Mouse (Mus musculus) monocyte, adult 2 months (primary cell): ENCODE measurements around the gene Zcchc8.
"Not testable (repeated sequence)": the region's sequence is repeated elsewhere in the genome, so short reads cannot be mapped to it uniquely, and the experiment has no call there.

Experiments
- DNase-seq, 2 experiments: peaks; one replicate each; pipeline ENCODE4 v3.0.0; 2022; ENCODE audit warnings: low spot score in 2 of 2, low read depth in 1 of 2

Zcchc8 gene

DNA sequence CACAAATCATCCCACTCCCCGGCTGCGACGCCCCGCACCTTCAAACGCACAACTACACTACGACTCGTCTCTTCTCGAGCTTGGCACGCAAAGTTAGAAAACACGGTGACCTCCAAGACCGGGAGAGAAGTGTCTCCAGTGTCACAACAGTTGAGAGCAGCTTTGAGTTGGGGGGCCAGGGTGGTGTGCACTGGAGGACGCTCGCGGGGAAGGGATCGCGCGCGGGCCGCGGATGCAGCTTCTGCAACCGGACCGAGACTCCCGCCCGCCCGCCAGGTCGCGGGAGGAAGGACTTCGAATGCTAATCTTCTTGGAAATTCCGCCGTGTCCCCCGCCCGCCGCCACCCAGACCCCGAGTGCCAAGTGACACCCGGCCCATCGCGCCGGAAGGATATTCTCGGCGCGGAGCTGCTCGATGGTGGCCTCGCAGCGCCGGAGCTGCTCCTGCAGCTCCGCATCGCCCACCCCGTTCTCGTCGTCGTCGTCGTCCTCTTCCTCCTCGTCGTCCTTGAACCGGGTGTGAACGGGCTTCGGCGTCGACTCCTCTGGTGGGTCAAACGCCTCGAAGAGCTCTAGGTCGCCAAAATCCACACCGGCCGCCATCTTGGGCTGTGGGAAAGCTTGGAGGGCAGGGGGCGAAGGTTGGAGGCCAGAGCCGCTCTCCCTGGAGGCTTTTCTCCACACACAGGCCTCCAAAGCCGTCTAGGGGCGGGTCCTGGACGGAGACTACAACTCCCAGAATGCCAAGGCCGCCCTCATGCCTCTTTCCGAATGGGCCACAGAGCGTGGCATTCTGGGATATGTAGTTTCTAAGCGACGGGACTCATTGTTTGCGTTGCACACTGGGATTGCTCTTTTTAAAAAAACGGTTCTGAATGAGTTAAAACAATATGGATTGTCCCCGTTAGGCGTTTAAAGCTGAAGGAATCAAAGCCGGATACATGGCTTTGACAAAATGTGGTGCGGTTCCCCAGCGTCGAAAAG lies at the start of gene Zcchc8:
Zcchc8 (minus strand) TSS at position 773 of the 984 bp plus-strand sequence.
- DNase-seq: peak; percentile 92 to 93

- DNase-seq: not testable (repeated sequence)
These were observed 45.6 kb upstream of the Zcchc8 start for GRCm38 (mm10) chr5:123766455-123766854.

DNA sequence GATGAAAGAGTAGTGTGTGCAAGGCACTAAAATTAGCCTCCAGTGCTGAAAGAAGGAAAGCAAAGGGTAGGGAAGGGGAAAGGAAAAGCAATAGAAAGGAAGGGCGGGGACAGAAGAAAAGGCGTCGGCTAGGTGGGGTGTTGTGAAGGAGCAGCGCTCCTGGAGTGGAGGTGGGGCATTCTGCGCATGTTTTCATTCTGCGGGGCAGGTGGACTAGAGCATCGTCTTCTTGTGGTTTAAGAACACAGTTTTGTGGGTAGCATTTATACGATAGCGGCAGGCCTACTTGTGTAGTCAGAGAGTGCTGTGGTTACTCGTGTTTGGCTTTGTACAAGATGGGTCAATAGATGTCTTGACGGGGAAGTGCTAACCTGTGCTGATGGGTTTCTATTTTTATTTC lies 44.6 kb upstream of the Zcchc8 start:
- DNase-seq: no peak

DNA sequence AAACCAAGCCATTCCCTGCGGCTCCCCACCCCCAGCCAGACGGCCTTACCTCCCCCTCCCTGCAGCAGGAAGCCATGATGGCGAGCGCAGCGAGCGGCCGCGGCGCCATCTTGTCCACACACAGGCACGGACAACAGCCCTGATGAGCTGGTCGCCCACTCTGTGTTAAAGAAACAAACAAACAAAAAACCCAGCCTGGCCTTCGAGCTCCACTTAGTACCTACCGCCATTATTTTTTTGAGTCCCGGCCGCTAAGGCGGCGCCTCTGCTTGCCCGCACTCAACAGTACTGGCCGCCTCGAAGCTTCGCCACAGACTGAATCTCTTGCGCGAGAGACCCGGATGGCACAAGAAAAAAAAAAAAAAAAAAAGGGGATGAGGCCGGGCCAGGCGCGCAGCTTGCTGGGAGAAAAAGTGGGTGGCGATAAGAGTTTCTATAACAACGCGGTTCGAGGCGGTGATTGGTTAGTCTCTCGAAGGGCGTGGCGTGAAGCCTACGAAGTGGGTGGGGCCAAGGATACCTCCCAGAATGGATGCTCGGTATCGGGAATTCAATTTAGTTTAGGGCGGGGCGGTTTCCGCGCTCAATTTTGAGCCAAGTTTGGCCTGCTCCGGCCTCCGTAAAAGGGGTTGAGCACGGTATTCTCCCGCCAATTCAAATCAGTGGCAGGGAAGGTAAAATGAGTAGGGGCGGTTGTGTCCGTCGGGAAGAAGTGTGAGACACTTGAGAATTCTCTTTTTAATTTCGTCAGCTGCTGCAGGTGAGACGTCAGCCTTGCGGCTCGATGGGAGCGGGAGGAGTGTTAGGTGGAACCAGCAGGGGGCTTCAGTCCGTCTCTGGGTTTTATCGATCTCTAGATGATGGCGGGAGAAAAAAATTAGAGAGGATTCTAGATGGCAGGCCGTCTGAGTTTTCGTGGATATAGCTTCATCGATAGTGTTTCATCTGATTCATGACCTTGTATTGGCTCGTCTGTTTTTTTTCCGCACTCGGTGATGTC lies 28.5 kb upstream of the Zcchc8 start, which contains the start of the genes Rsrc2 and Kntc1:
Rsrc2 (minus strand) TSS at position 350 of the 1,000 bp plus-strand sequence.
Kntc1 (plus strand) TSS at position 652 of the 1,000 bp plus-strand sequence.
- DNase-seq: peak; percentile 98 to 99

DNA sequence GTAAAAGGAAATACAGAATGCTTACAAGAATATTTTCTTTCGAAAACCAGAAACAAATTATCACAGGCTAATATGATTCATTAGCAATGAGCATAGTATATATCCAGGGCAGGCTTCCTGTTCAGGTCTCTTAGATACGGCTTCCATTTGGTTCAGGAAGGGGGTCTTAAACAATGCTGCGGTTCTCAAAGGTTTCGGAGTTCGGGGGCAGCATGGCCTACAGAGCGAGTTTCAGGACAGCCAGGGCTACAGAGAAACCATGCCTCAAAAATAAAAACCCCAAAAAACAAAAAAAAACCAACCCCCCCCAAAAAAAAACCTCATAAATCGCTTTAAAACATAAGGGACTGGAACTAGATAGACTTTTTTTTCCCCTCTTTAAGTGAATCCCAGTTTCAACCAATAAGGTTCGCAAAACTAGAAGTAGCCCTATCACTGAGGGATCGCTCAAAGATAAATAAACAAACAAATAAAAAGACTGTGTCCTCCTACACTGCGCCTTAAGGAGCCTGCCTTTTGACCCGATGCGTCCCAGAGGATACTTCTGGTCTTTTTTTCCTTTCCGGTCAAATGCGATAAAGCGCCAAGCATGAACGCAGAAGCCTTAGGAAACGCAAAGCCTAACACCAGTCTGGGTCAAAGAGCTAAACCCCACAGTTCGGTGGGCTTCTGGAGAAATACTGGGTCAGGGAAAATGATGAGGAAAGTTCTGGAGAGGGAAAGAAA lies 27.6 kb upstream of the Zcchc8 start:
- DNase-seq: no peak

DNA sequence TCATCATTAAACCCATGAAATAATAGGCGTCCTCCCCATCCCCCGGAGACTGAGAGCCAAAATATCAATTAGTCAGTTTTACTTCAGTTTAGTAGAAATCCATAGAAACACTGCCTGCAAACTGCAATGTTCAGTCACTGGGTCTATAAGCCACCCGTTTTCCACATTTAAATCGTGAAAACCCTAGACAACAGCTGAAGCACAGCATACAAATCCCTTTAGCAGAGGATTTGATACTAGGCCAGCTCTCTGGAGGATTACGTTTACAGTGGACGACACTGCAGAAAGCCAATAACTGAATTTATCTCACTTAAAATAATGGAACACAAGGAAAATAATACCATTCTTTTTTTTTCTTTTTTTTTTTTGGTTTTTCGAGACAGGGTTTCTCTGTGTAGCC lies 26.7 kb upstream of the Zcchc8 start:
- no peak for DNase-seq

DNA sequence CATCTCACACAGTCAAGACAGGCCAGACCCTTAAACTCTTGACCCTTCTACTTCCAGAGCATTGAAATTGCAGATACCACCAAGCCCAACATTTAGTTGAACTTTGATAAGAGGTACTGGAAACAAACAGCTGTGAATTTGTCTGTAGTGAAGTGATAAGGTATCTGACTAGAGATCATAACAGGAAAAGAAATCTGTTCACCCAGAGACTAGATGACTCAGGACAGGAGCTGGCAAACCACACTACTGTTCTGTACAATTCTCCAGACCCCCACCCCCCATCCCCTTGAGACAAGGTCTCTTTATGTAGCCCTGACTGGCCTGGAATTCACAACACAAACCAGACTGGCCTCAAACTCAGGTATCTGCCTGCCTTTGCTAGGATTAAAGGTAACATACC lies 25.4 kb upstream of the Zcchc8 start:
- no peak for DNase-seq

GRCm38 (mm10) chr5:123744358-123744757 lies 23.5 kb upstream of the Zcchc8 start:
- no peak for DNase-seq

- no peak for DNase-seq
These were observed 10.1 kb upstream of the Zcchc8 start for GRCm38 (mm10) chr5:123730981-123731380.

GRCm38 (mm10) chr5:123723816-123724215 lies 2.9 kb upstream of the Zcchc8 start:
- not testable (repeated sequence) for DNase-seq

DNA sequence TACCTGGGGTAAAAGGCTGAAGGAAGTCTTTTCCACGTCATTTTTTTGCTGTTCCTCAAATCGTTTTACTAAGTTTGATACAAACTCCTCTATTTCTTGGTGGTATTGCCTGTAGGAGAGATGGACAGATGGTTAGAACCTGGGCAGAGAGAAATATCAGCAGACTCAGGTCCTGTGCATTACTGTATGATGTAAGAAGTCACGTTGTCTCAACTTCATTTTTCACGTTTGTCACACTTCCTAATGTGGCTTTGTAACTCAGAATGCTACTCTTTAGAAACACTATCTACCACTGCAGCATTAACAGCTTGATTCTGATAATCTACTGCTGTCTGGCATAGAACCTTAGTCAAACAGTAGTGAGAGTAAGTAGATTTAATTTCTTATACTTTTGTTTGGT lies 6.3 kb downstream of the Zcchc8 start:
- no peak for DNase-seq

GRCm38 (mm10) chr5:123713782-123714181 lies 7.1 kb downstream of the Zcchc8 start:
- peak; percentile 46 to 50 for DNase-seq

DNA sequence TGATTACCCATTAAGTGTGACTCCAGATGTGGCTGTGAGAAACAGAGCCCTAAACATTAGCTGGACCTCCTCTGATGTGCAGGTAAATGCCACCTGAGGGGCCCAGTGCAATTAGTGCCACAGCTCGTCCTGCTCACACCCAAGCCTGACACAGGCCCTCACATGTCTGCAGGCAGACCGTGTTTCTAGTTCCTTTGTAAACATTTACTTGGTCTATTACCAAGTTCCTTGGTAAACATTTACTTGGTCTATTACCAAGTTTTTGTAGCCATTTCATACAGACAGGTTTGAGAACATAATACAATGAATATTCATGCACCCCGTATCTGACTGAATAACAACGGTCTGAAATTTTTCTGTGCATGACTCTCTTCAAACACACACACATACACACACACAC lies 11.3 kb downstream of the Zcchc8 start:
- no peak for DNase-seq

DNA sequence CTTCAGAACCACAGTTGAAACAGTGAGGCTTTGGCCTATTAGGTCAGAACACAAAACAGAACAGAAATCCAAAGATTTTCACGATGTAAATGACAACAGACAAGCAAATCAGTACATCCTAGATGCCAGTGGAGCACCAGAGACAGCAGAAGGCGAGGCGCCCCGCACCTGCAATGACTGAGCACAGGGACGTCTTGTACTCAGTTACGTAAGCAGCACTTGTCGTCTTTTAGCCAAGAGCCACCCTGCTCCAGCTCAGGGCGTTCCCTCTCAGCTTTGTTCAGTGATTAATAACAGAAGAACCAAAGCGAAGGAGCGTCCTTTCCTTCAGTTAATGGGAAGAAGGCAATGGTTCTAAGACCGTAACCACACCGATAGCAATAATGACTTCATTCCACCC lies 12.3 kb downstream of the Zcchc8 start:
- DNase-seq: no peak

GRCm38 (mm10) chr5:123700625-123701024 lies 20.3 kb downstream of the Zcchc8 start:
- DNase-seq: no peak

DNA sequence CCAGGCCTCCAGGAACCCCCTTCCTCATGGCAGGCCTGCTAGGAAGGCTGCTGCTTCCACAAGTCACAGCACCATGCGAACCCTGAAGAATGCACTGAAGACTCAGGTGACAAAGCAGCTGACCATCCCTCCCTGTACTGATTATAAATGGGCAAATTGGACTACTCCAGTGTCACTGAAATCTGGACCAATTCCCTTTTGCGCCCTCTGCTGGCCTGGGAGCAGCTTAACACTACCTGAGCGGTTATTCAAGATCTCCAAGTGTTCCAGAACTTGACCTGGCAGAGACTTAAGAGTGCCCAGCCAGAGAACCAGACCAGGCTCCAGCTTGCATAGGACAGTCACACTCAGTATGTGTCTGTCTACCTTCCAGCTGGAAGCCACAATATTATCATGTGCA lies 21.7 kb downstream of the Zcchc8 start:
- peak in 1 of 2 experiments; percentile 49 for DNase-seq

GRCm38 (mm10) chr5:123696961-123697360 lies 23.9 kb downstream of the Zcchc8 start:
- no peak for DNase-seq

DNA sequence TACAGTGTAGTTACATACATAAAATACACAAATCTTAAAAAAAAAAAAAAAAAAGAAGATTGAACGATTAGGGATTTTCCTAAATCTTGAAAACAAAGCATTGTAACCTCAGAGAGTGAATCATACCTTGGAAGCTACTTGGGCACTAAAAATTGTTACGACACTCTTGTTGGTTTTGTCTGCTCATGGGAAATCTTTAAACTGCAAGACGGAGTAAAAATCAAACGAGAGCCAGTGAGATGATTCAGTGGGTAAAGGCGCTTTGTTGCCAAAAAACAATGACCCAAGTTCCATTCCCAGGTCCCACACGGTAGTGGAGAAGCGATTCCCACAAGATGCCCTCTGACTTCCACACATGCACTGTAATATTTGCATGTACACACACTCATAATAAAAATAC lies 24.7 kb downstream of the Zcchc8 start:
- no peak for DNase-seq

- DNase-seq: peak; percentile 56 to 61
These were observed 26.4 kb downstream of the Zcchc8 start for GRCm38 (mm10) chr5:123694468-123694867.
